Mouse (Mus musculus) spleen, embryonic (tissue): Measurements from ENCODE around the gene Ppp1r35.
"Not testable (repeated sequence)": the region's sequence is repeated elsewhere in the genome, so short reads cannot be mapped to it uniquely, and the experiment has no call there.

ENCODE experiments used
- CTCF ChIA-PET: fragments of 350-600 bp; sonication (Branson Sonifier 250); formaldehyde crosslinking; loops from one replicate; lab custom pipeline; 2022; lab: Charles Lee

Ppp1r35 gene

GRCm38 (mm10) chr5:137750212-137750611, 28.4 kb upstream of the Ppp1r35 start:
- CTCF ChIA-PET: not testable (repeated sequence)

GRCm38 (mm10) chr5:137751221-137751887, 27.3 kb upstream of the Ppp1r35 start:
- CTCF ChIA-PET: interaction anchor here (0.5 kb wide), 1 partner anchor 26 kb away, joined by 9 read pairs; no protein-coding TSS in a partner anchor

GRCm38 (mm10) chr5:137751988-137752387, 26.7 kb upstream of the Ppp1r35 start:
- CTCF ChIA-PET: no interaction called here

GRCm38 (mm10) chr5:137753111-137753832, 25.4 kb upstream of the Ppp1r35 start:
- CTCF ChIA-PET: interaction anchor here (0.6 kb wide), 1 partner anchor 61 kb away, joined by 4 read pairs; no protein-coding TSS in a partner anchor

- CTCF ChIA-PET: interaction anchor here (0.7 kb wide), 2 partner anchors 9 to 34 kb away, joined by 3 to 8 read pairs; no protein-coding TSS in a partner anchor
Observed at GRCm38 (mm10) chr5:137755425-137755824, 23.2 kb upstream of the Ppp1r35 start.

GRCm38 (mm10) chr5:137756106-137756505, 22.5 kb upstream of the Ppp1r35 start:
- CTCF ChIA-PET: interaction anchor here (1.4 kb wide), 1 partner anchor 9 kb away, joined by 5 read pairs; no protein-coding TSS in a partner anchor

GRCm38 (mm10) chr5:137756882-137757661, 21.6 kb upstream of the Ppp1r35 start:
- CTCF ChIA-PET: interaction anchor here (0.6 to 1.4 kb wide), 4 partner anchors 10 to 105 kb away, joined by 3 to 5 read pairs (median 4); no protein-coding TSS in a partner anchor

- CTCF ChIA-PET: interaction anchor here (0.6 to 1.4 kb wide), 3 partner anchors 12 to 106 kb away, joined by 3 to 5 read pairs (median 3); no protein-coding TSS in a partner anchor
Observed at GRCm38 (mm10) chr5:137757887-137758286, 20.8 kb upstream of the Ppp1r35 start.

GRCm38 (mm10) chr5:137758921-137759534, 19.6 kb upstream of the Ppp1r35 start:
- CTCF ChIA-PET: interaction anchor here (0.6 to 1.4 kb wide), 8 partner anchors 10 to 1438 kb away, joined by 3 to 11 read pairs (median 4); partner anchors contain the start of gene Agfg2

- CTCF ChIA-PET: interaction anchor here (0.8 kb wide), 1 partner anchor 108 kb away, joined by 4 read pairs; no protein-coding TSS in a partner anchor
Observed at GRCm38 (mm10) chr5:137759971-137760412, 18.7 kb upstream of the Ppp1r35 start.

- CTCF ChIA-PET: interaction anchor here (0.8 kb wide), 1 partner anchor 82 kb away, joined by 3 read pairs; no protein-coding TSS in a partner anchor
Observed at GRCm38 (mm10) chr5:137764609-137765340, 13.9 kb upstream of the Ppp1r35 start.

- CTCF ChIA-PET: interaction anchor here (1.3 kb wide), 1 partner anchor 119 kb away, joined by 14 read pairs; no protein-coding TSS in a partner anchor
Observed at GRCm38 (mm10) chr5:137766270-137766669, 12.4 kb upstream of the Ppp1r35 start.

- CTCF ChIA-PET: no interaction called here
Observed at GRCm38 (mm10) chr5:137768475-137768874, 10.2 kb upstream of the Ppp1r35 start.

- CTCF ChIA-PET: interaction anchor here (0.6 to 1.1 kb wide), 4 partner anchors 22 to 184 kb away, joined by 3 to 13 read pairs (median 4); no protein-coding TSS in a partner anchor
Observed at GRCm38 (mm10) chr5:137770709-137771108, 7.9 kb upstream of the Ppp1r35 start.

- CTCF ChIA-PET: interaction anchor here (0.5 kb wide), 1 partner anchor 107 kb away, joined by 6 read pairs; no protein-coding TSS in a partner anchor
Observed at GRCm38 (mm10) chr5:137772755-137773154, 5.9 kb upstream of the Ppp1r35 start.

GRCm38 (mm10) chr5:137775587-137776290, 2.9 kb upstream of the Ppp1r35 start:
- CTCF ChIA-PET: interaction anchor here (0.6 to 0.9 kb wide), 2 partner anchors 129 to 141 kb away, joined by 3 to 4 read pairs; no protein-coding TSS in a partner anchor

- CTCF ChIA-PET: interaction anchor here (1.1 kb wide), 1 partner anchor 28 kb away, joined by 4 read pairs; no protein-coding TSS in a partner anchor
Observed at GRCm38 (mm10) chr5:137776408-137776918, 2.2 kb upstream of the Ppp1r35 start.

GRCm38 (mm10) chr5:137777267-137777845, 1.3 kb upstream of the Ppp1r35 start:
- CTCF ChIA-PET: interaction anchor here (0.7 to 1.1 kb wide), 3 partner anchors 26 to 94 kb away, joined by 3 to 9 read pairs (median 4); no protein-coding TSS in a partner anchor
